Mouse (Mus musculus): ENCODE results near the gene Rnf144b. TPM values are rescaled to one million over a fixed set of nuclear protein-coding genes. Genes with fewer than 3 reads are reported as not detected.
A peak's percentile ranks its signal among the peaks of the same experiment; 100 is the strongest.

Gene Rnf144b
- polyA plus RNA-seq (2015; fragmentation: Nextera tagmentation; extraction: Ambion mirVana), result 1.0 and 1.1 TPM in 2 replicates

- WGBS, result 2% methylated on average over 55 of the region's 55 CpGs
- Histone ChIP-seq H3K4me2 (ENCODE audit: low read depth, low read length) (peak within 1 kb of the TSS; percentile 98), H3K4me3 (ENCODE audit: low read length) (peak within 1 kb of the TSS; percentile 60), H3K36me3 (ENCODE audit: control insufficient read depth, insufficient read depth, low read length) (no peaks in the 10 kb centered on the region), H3K27ac (ENCODE audit: low read length) (no peak within 1 kb of the TSS), H3K9me3 (ENCODE audit: control insufficient read depth, low read length) (no peaks in the 10 kb centered on the region), H3K9ac (ENCODE audit: low read depth, low read length) (peak within 1 kb of the TSS; percentile 66), H3K4me1 (ENCODE audit: control insufficient read depth, insufficient read depth, low read length) (peaks cover 12% of the 10 kb centered on the region), H3K27me3 (replicated peaks; ENCODE audit: control insufficient read depth, insufficient read depth, low read length) (no peaks in the 10 kb centered on the region)
- ATAC-seq, result peak; percentile 60; the same call in 1 of the 2 replicates
These were observed at the start of gene Rnf144b for GRCm38 (mm10) chr13:47122537-47123430. Gene Rnf144b (plus strand): TSS chr13:47122656.

- H3K4me3 ChIP-seq (ENCODE audit: low read length), result no peak overlapping the region
- H3K27ac ChIP-seq (ENCODE audit: low read length), result no peak overlapping the region
- H3K27me3 ChIP-seq (replicated peaks; ENCODE audit: control insufficient read depth, insufficient read depth, low read length), result no peaks in the 10 kb centered on the region
- H3K4me2 ChIP-seq (ENCODE audit: low read depth, low read length), result no peak overlapping the region
- no peaks in the 10 kb centered on the region for H3K9me3 ChIP-seq (ENCODE audit: control insufficient read depth, low read length)
- no peaks in the 10 kb centered on the region for H3K4me1 ChIP-seq (ENCODE audit: control insufficient read depth, insufficient read depth, low read length)
- H3K36me3 ChIP-seq (ENCODE audit: control insufficient read depth, insufficient read depth, low read length), result peaks cover 6% of the 10 kb centered on the region
- no peak for ATAC-seq
- 81% methylated on average over 5 of the region's 5 CpGs for WGBS
- no peak overlapping the region for H3K9ac ChIP-seq (ENCODE audit: low read depth, low read length)
These were observed 46.3 kb upstream of the Rnf144b start for GRCm38 (mm10) chr13:47076156-47076555.

- no peak overlapping the region for H3K4me3 ChIP-seq (ENCODE audit: low read length)
- no peak overlapping the region for H3K4me2 ChIP-seq (ENCODE audit: low read depth, low read length)
- H3K9me3 ChIP-seq (ENCODE audit: control insufficient read depth, low read length), result no peaks in the 10 kb centered on the region
- no peak overlapping the region for H3K27ac ChIP-seq (ENCODE audit: low read length)
- H3K27me3 ChIP-seq (replicated peaks; ENCODE audit: control insufficient read depth, insufficient read depth, low read length), result no peaks in the 10 kb centered on the region
- peaks cover 8% of the 10 kb centered on the region for H3K36me3 ChIP-seq (ENCODE audit: control insufficient read depth, insufficient read depth, low read length)
- no peak for ATAC-seq
- no peaks in the 10 kb centered on the region for H3K4me1 ChIP-seq (ENCODE audit: control insufficient read depth, insufficient read depth, low read length)
- no peak overlapping the region for H3K9ac ChIP-seq (ENCODE audit: low read depth, low read length)
These were observed 45.1 kb upstream of the Rnf144b start for GRCm38 (mm10) chr13:47077367-47077766.

- no peak for ATAC-seq
- no peaks in the 10 kb centered on the region for H3K4me1 ChIP-seq (ENCODE audit: control insufficient read depth, insufficient read depth, low read length)
These were observed 43.7 kb upstream of the Rnf144b start for GRCm38 (mm10) chr13:47078799-47079198.

GRCm38 (mm10) chr13:47080905-47081505 lies 41.5 kb upstream of the Rnf144b start:
- H3K4me1 ChIP-seq (ENCODE audit: control insufficient read depth, insufficient read depth, low read length), result no peaks in the 10 kb centered on the region
- H3K9me3 ChIP-seq (ENCODE audit: control insufficient read depth, low read length), result no peaks in the 10 kb centered on the region
- 83% methylated on average over 4 of the region's 4 CpGs for WGBS
- H3K27me3 ChIP-seq (replicated peaks; ENCODE audit: control insufficient read depth, insufficient read depth, low read length), result no peaks in the 10 kb centered on the region
- no peak overlapping the region for H3K4me2 ChIP-seq (ENCODE audit: low read depth, low read length)
- H3K27ac ChIP-seq (ENCODE audit: low read length), result no peak overlapping the region
- ATAC-seq, result no peak
- peaks cover 8% of the 10 kb centered on the region for H3K36me3 ChIP-seq (ENCODE audit: control insufficient read depth, insufficient read depth, low read length)
- no peak overlapping the region for H3K4me3 ChIP-seq (ENCODE audit: low read length)
- no peak overlapping the region for H3K9ac ChIP-seq (ENCODE audit: low read depth, low read length)

More at GRCm38 (mm10) chr13:47078799-47079198, 43.7 kb upstream of the Rnf144b start:
- no peak overlapping the region for H3K4me2 ChIP-seq (ENCODE audit: low read depth, low read length)
- 82% methylated on average over 5 of the region's 5 CpGs for WGBS
- no peak overlapping the region for H3K9ac ChIP-seq (ENCODE audit: low read depth, low read length)
- H3K36me3 ChIP-seq (ENCODE audit: control insufficient read depth, insufficient read depth, low read length), result peaks cover 8% of the 10 kb centered on the region
- no peak overlapping the region for H3K27ac ChIP-seq (ENCODE audit: low read length)
- no peaks in the 10 kb centered on the region for H3K9me3 ChIP-seq (ENCODE audit: control insufficient read depth, low read length)
- no peaks in the 10 kb centered on the region for H3K27me3 ChIP-seq (replicated peaks; ENCODE audit: control insufficient read depth, insufficient read depth, low read length)
- H3K4me3 ChIP-seq (ENCODE audit: low read length), result no peak overlapping the region

GRCm38 (mm10) chr13:47088433-47088832 lies 34.0 kb upstream of the Rnf144b start:
- H3K27ac ChIP-seq (ENCODE audit: low read length), result no peak overlapping the region
- no peak for ATAC-seq
- no peak overlapping the region for H3K9ac ChIP-seq (ENCODE audit: low read depth, low read length)
- 98% methylated on average over 1 of the region's 1 CpGs for WGBS
- H3K4me3 ChIP-seq (ENCODE audit: low read length), result no peak overlapping the region
- peaks cover 5% of the 10 kb centered on the region; the same call in 1 of the 2 replicates for H3K36me3 ChIP-seq (ENCODE audit: control insufficient read depth, insufficient read depth, low read length)
- no peaks in the 10 kb centered on the region for H3K27me3 ChIP-seq (replicated peaks; ENCODE audit: control insufficient read depth, insufficient read depth, low read length)
- H3K4me1 ChIP-seq (ENCODE audit: control insufficient read depth, insufficient read depth, low read length), result no peaks in the 10 kb centered on the region
- H3K4me2 ChIP-seq (ENCODE audit: low read depth, low read length), result no peak overlapping the region
- no peaks in the 10 kb centered on the region for H3K9me3 ChIP-seq (ENCODE audit: control insufficient read depth, low read length)

GRCm38 (mm10) chr13:47089271-47089670 lies 33.2 kb upstream of the Rnf144b start:
- Histone ChIP-seq H3K9ac (ENCODE audit: low read depth, low read length) (no peak overlapping the region), H3K36me3 (ENCODE audit: control insufficient read depth, insufficient read depth, low read length) (peaks cover 5% of the 10 kb centered on the region; the same call in 1 of the 2 replicates), H3K4me3 (ENCODE audit: low read length) (no peak overlapping the region), H3K4me2 (ENCODE audit: low read depth, low read length) (no peak overlapping the region), H3K4me1 (ENCODE audit: control insufficient read depth, insufficient read depth, low read length) (no peaks in the 10 kb centered on the region), H3K27ac (ENCODE audit: low read length) (no peak overlapping the region), H3K27me3 (replicated peaks; ENCODE audit: control insufficient read depth, insufficient read depth, low read length) (no peaks in the 10 kb centered on the region), H3K9me3 (ENCODE audit: control insufficient read depth, low read length) (no peaks in the 10 kb centered on the region)
- no peak for ATAC-seq
- 82% methylated on average over 2 of the region's 2 CpGs for WGBS

GRCm38 (mm10) chr13:47093791-47094190 lies 28.7 kb upstream of the Rnf144b start:
- H3K9ac ChIP-seq (ENCODE audit: low read depth, low read length), result no peak overlapping the region
- no peaks in the 10 kb centered on the region for H3K9me3 ChIP-seq (ENCODE audit: control insufficient read depth, low read length)
- H3K27me3 ChIP-seq (replicated peaks; ENCODE audit: control insufficient read depth, insufficient read depth, low read length), result no peaks in the 10 kb centered on the region
- H3K36me3 ChIP-seq (ENCODE audit: control insufficient read depth, insufficient read depth, low read length), result peaks cover 2% of the 10 kb centered on the region; the same call in 1 of the 2 replicates
- no peak for ATAC-seq
- H3K4me3 ChIP-seq (ENCODE audit: low read length), result no peak overlapping the region
- WGBS, result 92% methylated on average over 2 of the region's 2 CpGs
- H3K4me2 ChIP-seq (ENCODE audit: low read depth, low read length), result no peak overlapping the region
- no peak overlapping the region for H3K27ac ChIP-seq (ENCODE audit: low read length)
- H3K4me1 ChIP-seq (ENCODE audit: control insufficient read depth, insufficient read depth, low read length), result no peaks in the 10 kb centered on the region

GRCm38 (mm10) chr13:47096591-47096990 lies 25.9 kb upstream of the Rnf144b start:
- Histone ChIP-seq H3K27ac (ENCODE audit: low read length) (no peak overlapping the region), H3K4me1 (ENCODE audit: control insufficient read depth, insufficient read depth, low read length) (no peaks in the 10 kb centered on the region), H3K9ac (ENCODE audit: low read depth, low read length) (no peak overlapping the region), H3K9me3 (ENCODE audit: control insufficient read depth, low read length) (no peaks in the 10 kb centered on the region), H3K36me3 (ENCODE audit: control insufficient read depth, insufficient read depth, low read length) (peaks cover 2% of the 10 kb centered on the region; the same call in 1 of the 2 replicates), H3K27me3 (replicated peaks; ENCODE audit: control insufficient read depth, insufficient read depth, low read length) (no peaks in the 10 kb centered on the region), H3K4me3 (ENCODE audit: low read length) (no peak overlapping the region), H3K4me2 (ENCODE audit: low read depth, low read length) (no peak overlapping the region)
- ATAC-seq, result no peak
- 87% methylated on average over 2 of the region's 2 CpGs for WGBS

Measured in intestine, embryonic 16.5 days (tissue).